Mouse (Mus musculus) cerebellum, adult 2 months (tissue): ENCODE data around the gene Pdzd7.

Source experiments
- CTCF ChIP-seq: fragments of 200-500 bp; IDR thresholded peaks from 2 replicates; pipeline ENCODE4 v1.5.1; 2011; ENCODE audit warnings: low read depth, mild to moderate bottlenecking, control low read depth, low read length, moderate library complexity, borderline replicate concordance; ENCODE audit not compliant: insufficient read depth
- POLR2A ChIP-seq: fragments of 200-500 bp; IDR thresholded peaks from 2 replicates; pipeline ENCODE4 v1.6.1; 2011; ENCODE audit warnings: low read length, control low read depth, borderline replicate concordance; ENCODE audit not compliant: insufficient read depth

DNA sequence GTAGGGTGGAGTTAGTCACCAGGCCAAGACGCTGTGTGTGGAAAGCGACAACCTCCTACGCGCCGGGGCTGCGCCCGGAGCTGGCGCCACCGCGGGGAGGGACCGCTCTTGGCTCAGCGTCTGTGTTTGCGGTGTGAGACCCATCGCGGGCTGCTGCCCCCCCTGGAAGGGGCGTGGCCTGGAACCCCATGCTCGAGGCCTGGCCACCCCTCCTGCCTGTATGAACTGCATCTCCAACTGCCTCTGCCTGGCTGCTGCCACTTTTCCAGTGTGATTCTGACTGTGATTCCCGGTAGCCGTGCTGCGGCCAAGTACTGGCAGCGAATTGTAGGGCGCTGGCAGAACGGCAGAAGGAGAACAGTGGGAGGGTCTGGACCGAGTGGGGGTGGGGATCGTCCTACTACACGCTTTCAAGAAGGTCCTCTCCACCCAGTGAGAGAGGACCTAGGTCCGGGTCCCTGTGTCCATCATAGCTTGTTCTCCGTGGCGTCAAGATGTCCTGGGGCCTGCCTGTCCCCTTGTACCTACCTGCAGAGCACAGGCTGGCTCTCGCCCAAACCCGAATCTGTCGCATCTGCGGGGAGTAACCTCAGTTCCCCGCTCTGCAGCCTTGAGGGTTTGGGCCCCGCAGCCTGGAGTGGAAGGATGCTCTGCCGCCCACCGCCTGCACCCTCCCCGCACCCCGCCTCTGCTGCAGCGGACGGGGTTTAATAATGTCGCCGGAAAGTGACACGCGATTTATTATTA lies 34.4 kb upstream of the Pdzd7 start:
- TF ChIP-seq CTCF (0 out of 2 replicates have a peak, but pooled peaks have one; percentile 9), POLR2A (peak; percentile 58; the same call in 1 of the 2 replicates)
